Mouse (Mus musculus) heart, adult 2 months (tissue): Measurements from ENCODE around the gene Trak1. TPM values are rescaled to one million over a fixed set of nuclear protein-coding genes. Genes with fewer than 3 reads are reported as not detected.

Source experiments
- DNase-seq, 2 experiments: peaks; one replicate each; pipeline ENCODE4 v3.0.0; 2021
- H3K27ac ChIP-seq: fragments of 200-600 bp; 2 replicates; pipeline ENCODE4 v1.8.1; 2022
- H3K27me3 ChIP-seq: fragments of 200-500 bp; 2 replicates; pipeline ENCODE4 v1.6.1; 2012; ENCODE audit warnings: mild to moderate bottlenecking, low read length, inconsistent platforms, mixed read lengths; ENCODE audit not compliant: control insufficient read depth, insufficient read depth
- H3K36me3 ChIP-seq: fragments of 200-500 bp; 2 replicates; pipeline ENCODE4 v1.6.1; 2012; ENCODE audit warnings: low read length, inconsistent platforms; ENCODE audit not compliant: control insufficient read depth, insufficient read depth
- H3K4me1 ChIP-seq: fragments of 200-500 bp; 2 replicates; pipeline ENCODE4 v1.6.1; 2011; ENCODE audit warnings: low read length; ENCODE audit not compliant: control insufficient read depth, insufficient read depth
- H3K4me3 ChIP-seq: fragments of 200-600 bp; 2 replicates; pipeline ENCODE4 v1.8.1; 2022
- H3K79me2 ChIP-seq: fragments of 200-500 bp; replicated peaks from 2 replicates; pipeline ENCODE4 v1.6.1; 2012; ENCODE audit warnings: mild to moderate bottlenecking, inconsistent platforms, low read length, moderate library complexity, mixed read lengths; ENCODE audit not compliant: control insufficient read depth, insufficient read depth
- H3K9ac ChIP-seq: fragments of 200-500 bp; 2 replicates; pipeline ENCODE4 v1.6.1; 2012; ENCODE audit warnings: low read depth, mild to moderate bottlenecking, control low read depth, inconsistent platforms, low read length, mixed read lengths
- CTCF ChIP-seq: fragments of 200-600 bp; IDR thresholded peaks from 2 replicates; pipeline ENCODE4 v1.8.1; 2022; ENCODE audit warnings: antibody characterized with exemption, mild to moderate bottlenecking, moderate library complexity
- EP300 ChIP-seq: fragments of 200-500 bp; IDR thresholded peaks from 2 replicates; pipeline ENCODE4 v1.6.1; 2011; ENCODE audit warnings: low read depth, low read length, control low read depth; ENCODE audit not compliant: insufficient read depth
- POLR2A ChIP-seq: fragments of 200-500 bp; IDR thresholded peaks from 2 replicates; pipeline ENCODE4 v1.6.1; 2011; ENCODE audit warnings: mild to moderate bottlenecking, low read depth, low read length, control low read depth; ENCODE audit not compliant: insufficient read depth
- WGBS: fragments of 180-500 bp; shearing (Covaris S2); methylation state at CpG from one replicate; pipeline ENCODE4 v1.1.7; 2018; 5-methylcytosine and 5-hydroxymethylcytosine counted together
- intact Hi-C: fragments of 180-260 bp; cut with DNase I; formaldehyde crosslinking; loops from one replicate; pipeline ENCODE4 v1.15.1; 2025
- polyA plus RNA-seq: library from polyadenylated mRNA; depleted of rRNA; stranded (reverse); fragments of >200 nt; gene quantifications from 2 replicates; pipeline ENCODE4 v1.2.3, GENCODE M21; 2012
- total RNA-seq, 2 experiments: library from RNA; stranded (reverse); gene quantifications; 2 replicates each; pipeline ENCODE4 v1.2.3; 2021

Gene Trak1
- total and polyA plus RNA-seq, 3 experiments, result 170 to 302 (median 276) TPM

DNA sequence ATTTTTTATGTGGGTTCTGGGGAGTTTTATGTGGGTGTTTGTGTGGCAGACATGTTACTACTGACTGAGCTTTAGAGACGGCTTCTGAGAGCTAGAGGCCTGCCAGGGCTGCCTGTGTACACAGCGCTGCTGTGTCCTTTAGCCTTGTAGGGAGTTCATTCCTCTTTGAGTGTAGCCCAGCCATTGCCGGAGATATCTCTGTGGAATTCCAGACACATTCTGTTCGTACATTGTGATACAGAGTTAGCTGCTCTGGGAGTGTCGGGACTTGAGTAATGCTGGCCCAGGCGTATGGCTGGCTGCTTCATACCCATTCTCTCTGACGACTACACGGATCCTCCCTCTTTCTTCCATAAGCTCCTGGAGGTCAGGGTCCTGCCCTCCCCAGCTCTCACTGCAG is 31.9 kb downstream of the Trak1 start:
- DNase-seq, result peak in 1 of 2 experiments; percentile 70
- WGBS, result 36% methylated on average over 8 of the region's 8 CpGs
- peak; percentile 87 for TF ChIP-seq EP300
- no peak for TF ChIP-seq POLR2A
- Histone ChIP-seq H3K9ac (peak overlapping the region; percentile 44; the same call in 1 of the 2 replicates), H3K79me2 (peaks cover 2% of the 10 kb centered on the region), H3K4me1 (peaks cover 26% of the 10 kb centered on the region), H3K27ac (peak overlapping the region; percentile 84), H3K27me3 (no peaks in the 10 kb centered on the region), H3K36me3 (peaks cover 7% of the 10 kb centered on the region), H3K4me3 (no peak overlapping the region)
- intact Hi-C loops, result no loop called here

DNA sequence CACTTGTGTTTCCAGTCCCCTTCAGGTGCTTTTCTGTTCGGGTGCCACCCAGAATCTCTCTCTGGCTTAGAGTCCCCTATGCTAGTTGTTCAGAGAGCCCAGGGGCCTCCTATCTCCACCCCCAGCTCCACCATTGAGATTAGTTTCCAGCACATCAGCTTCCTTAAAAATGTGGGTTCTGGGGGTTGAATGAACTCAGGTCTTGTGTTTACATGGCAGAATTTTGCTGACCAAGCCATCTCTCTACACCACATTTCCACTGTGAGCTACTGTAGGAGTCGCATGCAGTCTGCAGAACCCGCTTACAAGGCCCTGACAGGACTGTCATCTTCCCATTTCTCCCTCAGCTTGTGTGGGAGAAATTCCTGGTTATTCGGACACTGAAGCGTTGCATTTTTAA is 32.8 kb downstream of the Trak1 start:
- H3K27me3 ChIP-seq, result no peaks in the 10 kb centered on the region
- peaks cover 32% of the 10 kb centered on the region for H3K4me1 ChIP-seq
- DNase-seq, result no peak
- no peak overlapping the region for H3K4me3 ChIP-seq
- H3K79me2 ChIP-seq, result peaks cover 2% of the 10 kb centered on the region
- no peak for TF ChIP-seq EP300
- TF ChIP-seq CTCF, result no peak
- no peak for TF ChIP-seq POLR2A
- peak overlapping the region; percentile 88 for H3K27ac ChIP-seq
- intact Hi-C loops, result loop anchor here (5.0 kb wide), 1 partner anchor 33 kb away; the partner anchor contains the start of gene Trak1
- peak overlapping the region; percentile 34; the same call in 1 of the 2 replicates for H3K9ac ChIP-seq
- H3K36me3 ChIP-seq, result peaks cover 12% of the 10 kb centered on the region
- WGBS, result 83% methylated on average over 5 of the region's 5 CpGs

DNA sequence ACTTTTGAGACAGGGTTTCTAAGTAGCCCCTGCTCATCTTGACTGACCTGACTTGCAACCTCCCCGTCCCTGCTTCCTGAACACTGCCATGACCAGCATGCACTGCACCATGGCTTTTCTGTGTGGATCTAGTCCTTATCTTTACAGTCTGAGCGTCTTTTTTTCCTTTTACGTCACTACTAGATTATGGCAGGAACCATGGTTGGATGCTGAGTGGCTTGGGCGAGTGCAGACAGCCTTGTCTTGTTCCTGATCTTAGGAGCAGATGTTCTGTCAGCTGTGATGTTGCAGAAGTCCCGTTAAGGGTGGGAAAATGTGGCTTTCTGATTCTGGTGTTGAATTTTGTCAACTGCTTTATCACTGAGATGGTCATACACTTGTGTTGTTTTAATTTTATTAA is 34.1 kb downstream of the Trak1 start:
- peak overlapping the region; percentile 88 for H3K27ac ChIP-seq
- peaks cover 4% of the 10 kb centered on the region for H3K79me2 ChIP-seq
- peak; percentile 41 to 60 for DNase-seq
- no peak overlapping the region for H3K4me3 ChIP-seq
- TF ChIP-seq EP300 (0 out of 2 replicates have a peak, but pooled peaks have one; percentile 54), POLR2A (no peak)
- 3% methylated on average over 5 of the region's 5 CpGs for WGBS
- H3K4me1 ChIP-seq, result peaks cover 40% of the 10 kb centered on the region
- no peak overlapping the region for H3K9ac ChIP-seq
- no peaks in the 10 kb centered on the region for H3K27me3 ChIP-seq
- intact Hi-C loops, result loop anchor here (5.0 kb wide), 1 partner anchor 34 kb away; the partner anchor contains the start of gene Trak1
- peaks cover 14% of the 10 kb centered on the region for H3K36me3 ChIP-seq

DNA sequence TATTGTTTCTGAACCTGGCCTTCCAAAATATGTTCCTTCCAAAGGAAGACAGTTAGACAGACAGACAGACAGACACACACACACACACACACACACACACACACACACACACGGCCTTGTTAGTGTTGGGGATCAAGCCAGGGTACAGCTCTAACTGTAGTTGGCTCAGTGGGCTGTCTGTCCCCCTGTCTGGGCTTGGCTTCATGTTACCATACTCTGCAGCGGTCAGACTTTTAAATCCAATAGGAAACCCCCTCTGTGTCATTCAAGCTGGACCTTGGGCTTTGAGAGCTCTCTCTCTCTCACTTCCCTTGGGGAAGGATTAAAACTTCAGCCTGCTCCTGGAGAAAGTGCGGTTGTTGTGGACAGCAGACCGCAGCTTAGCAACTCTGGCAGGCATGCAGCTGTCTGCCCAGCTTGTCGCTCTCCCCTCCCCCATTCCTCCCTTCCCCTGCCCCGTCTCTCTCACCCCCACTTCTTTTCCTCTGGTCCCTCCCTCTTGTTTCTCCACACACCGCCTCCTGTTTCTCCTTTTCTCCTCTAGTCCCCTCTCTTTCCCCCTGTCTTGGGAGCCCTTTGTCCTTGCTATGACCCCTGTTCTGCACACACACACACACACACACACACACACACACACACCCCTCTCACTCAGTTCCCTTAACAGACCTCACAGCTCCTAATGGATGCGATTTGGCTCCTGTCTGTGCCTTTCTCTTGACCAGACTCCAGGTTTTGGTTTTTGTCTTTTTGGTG is 34.8 kb downstream of the Trak1 start:
- Histone ChIP-seq H3K36me3 (peaks cover 14% of the 10 kb centered on the region), H3K9ac (peak overlapping the region; percentile 63), H3K27ac (peak overlapping the region; percentile 88), H3K79me2 (peaks cover 4% of the 10 kb centered on the region), H3K4me1 (peaks cover 45% of the 10 kb centered on the region), H3K27me3 (no peaks in the 10 kb centered on the region), H3K4me3 (no peak overlapping the region)
- intact Hi-C loops, result loop anchor here (5.0 kb wide), 1 partner anchor 35 kb away; the partner anchor contains the start of gene Trak1
- 2% methylated on average over 8 of the region's 8 CpGs for WGBS
- TF ChIP-seq POLR2A, result peak; percentile 48; the same call in 1 of the 2 replicates
- TF ChIP-seq EP300, result peak; percentile 81; the same call in 1 of the 2 replicates
- TF ChIP-seq CTCF, result no peak
- peak; percentile 67 to 81 for DNase-seq

DNA sequence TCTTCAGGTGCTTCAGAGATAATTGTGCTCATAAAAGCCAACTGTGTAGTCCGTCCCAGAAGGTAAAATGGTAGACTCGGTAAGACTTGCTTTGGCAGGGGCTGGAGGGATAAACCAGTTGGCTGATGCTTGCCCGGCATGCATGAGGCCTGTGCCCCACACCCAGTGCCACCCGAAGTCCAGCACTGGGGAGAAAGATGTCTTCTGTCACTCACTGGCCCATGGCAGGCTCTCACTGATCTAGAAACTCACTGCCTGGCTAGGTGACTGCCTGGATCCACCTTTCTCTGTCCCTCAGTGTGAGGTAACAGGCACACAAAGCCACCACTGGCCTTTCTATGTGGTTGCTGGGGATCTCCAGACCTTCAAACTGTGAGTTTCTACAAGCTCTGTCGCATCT is 36.3 kb downstream of the Trak1 start:
- Histone ChIP-seq H3K79me2 (peaks cover 2% of the 10 kb centered on the region), H3K4me3 (no peak overlapping the region), H3K36me3 (peaks cover 14% of the 10 kb centered on the region), H3K27me3 (no peaks in the 10 kb centered on the region), H3K9ac (0 out of 2 replicates have a peak overlapping the region, but pooled peaks have one; percentile 26), H3K4me1 (peaks cover 57% of the 10 kb centered on the region), H3K27ac (peak overlapping the region; percentile 88)
- intact Hi-C loops, result loop anchor here (5.0 kb wide), 1 partner anchor 36 kb away; the partner anchor contains the start of gene Trak1
- DNase-seq, result no peak
- TF ChIP-seq EP300, result no peak
- no peak for TF ChIP-seq POLR2A
- TF ChIP-seq CTCF, result no peak
- 54% methylated on average over 5 of the region's 5 CpGs for WGBS

DNA sequence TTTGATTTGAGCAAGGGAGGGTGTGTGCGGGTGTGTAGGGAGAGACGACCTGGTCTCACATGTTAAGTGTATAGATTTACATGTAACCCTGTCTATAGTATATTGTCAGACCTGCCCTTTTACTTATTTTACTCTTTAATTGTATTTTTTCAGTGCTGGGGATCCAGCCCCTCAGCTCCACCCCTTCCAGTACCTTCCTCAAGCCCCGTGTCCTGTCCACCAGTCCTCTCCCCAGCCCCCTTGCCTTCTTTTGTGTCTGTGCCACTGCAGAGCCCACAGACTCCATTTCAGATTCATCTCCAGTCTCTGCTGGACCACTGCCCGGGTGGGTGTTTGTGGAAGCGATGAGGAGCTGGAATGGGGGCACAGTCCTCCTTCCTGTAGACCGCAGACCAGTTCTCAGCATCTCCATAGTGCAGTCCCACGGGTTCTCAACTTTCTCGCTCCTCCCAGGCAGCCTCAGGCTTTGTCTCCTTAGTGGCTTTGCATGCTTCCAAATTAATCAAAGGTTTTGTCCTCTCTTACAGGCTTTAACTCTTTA is 37.1 kb downstream of the Trak1 start:
- WGBS, result 38% methylated on average over 8 of the region's 8 CpGs
- H3K4me3 ChIP-seq, result no peak overlapping the region
- no peak for DNase-seq
- peaks cover 14% of the 10 kb centered on the region for H3K36me3 ChIP-seq
- H3K27me3 ChIP-seq, result no peaks in the 10 kb centered on the region
- H3K27ac ChIP-seq, result peak overlapping the region; percentile 88
- H3K9ac ChIP-seq, result peak overlapping the region; percentile 16; the same call in 1 of the 2 replicates
- TF ChIP-seq POLR2A (no peak), EP300 (no peak), CTCF (no peak)
- peaks cover 57% of the 10 kb centered on the region for H3K4me1 ChIP-seq
- H3K79me2 ChIP-seq, result peaks cover 4% of the 10 kb centered on the region
- intact Hi-C loops, result loop anchor here (1.0 to 5.0 kb wide), 2 partner anchors 20 to 37 kb away; partner anchors contain the start of gene Trak1
